ENCODE assay signal across 8 mouse cellular contexts in genomic region chr8:70658897-70659603, GRCm38 (mm10). TPM values are rescaled to one million over a fixed set of nuclear protein-coding genes. Genes with fewer than 3 reads are reported as not detected.
DNase-seq lines count a peak whose midpoint lies in the region; ATAC-seq and TF ChIP-seq lines count a peak whose summit lies in the region.

No protein-coding gene starts in this region.

- no peak for TF ChIP-seq EP300 in liver, postnatal 0 days (IDR thresholded peaks at IDR 0.05; ENCODE audit: low read depth)
- TF ChIP-seq EP300 in stomach, postnatal 0 days (optimal IDR thresholded peaks at IDR 0.05) = no peak

- peak; percentile 47 for ATAC-seq in heart, embryonic 15.5 days (replicated peaks; ENCODE audit: insufficient number of reproducible peaks, insufficient read depth, low FRiP score, low read depth)
- peak; percentile 14 for ATAC-seq in hindbrain, embryonic 12.5 days (ENCODE audit: low FRiP score)
- ATAC-seq in liver, postnatal 0 days = peak; percentile 80
- no peak for ATAC-seq in stomach, postnatal 0 days (ENCODE audit: low FRiP score, low TSS enrichment)

- H3K9ac ChIP-seq in heart, embryonic 15.5 days = peak overlapping the region; percentile 90
- peak overlapping the region; percentile 90 for H3K9ac ChIP-seq in hindbrain, embryonic 12.5 days
- peak overlapping the region; percentile 73 for H3K9ac ChIP-seq in liver, postnatal 0 days (replicated peaks)
- H3K9ac ChIP-seq in stomach, postnatal 0 days (ENCODE audit: low read length) = peak overlapping the region; percentile 79

- DNase-seq in heart, postnatal 36 days = no peak
- DNase-seq in MN1 (ENCODE audit: low spot score) = peak; percentile 31
- DNase-seq in liver, postnatal 0 days = no peak
- no peak for DNase-seq in stomach, postnatal 0 days (ENCODE audit: low spot score)
- no peak for DNase-seq in right cerebral cortex, postnatal 4 days
- DNase-seq in adrenal gland, postnatal 10 days = no peak

- WGBS in heart, embryonic 15.5 days = 1% methylated on average over 31 of the region's 31 CpGs
- WGBS in hindbrain, embryonic 12.5 days = 1% methylated on average over 31 of the region's 31 CpGs
- 1% methylated on average over 31 of the region's 31 CpGs for WGBS in liver, postnatal 0 days (ENCODE audit: insufficient replicate concordance)
- WGBS in stomach, postnatal 0 days = under 1% methylated on average over 31 of the region's 31 CpGs

- intact Hi-C loops in heart, postnatal 36 days (cut with DNase I) = no loop called here

- peak overlapping the region; percentile 83 for H3K4me3 ChIP-seq in heart, embryonic 15.5 days
- peak overlapping the region; percentile 82 for H3K4me3 ChIP-seq in hindbrain, embryonic 12.5 days
- H3K4me3 ChIP-seq in liver, postnatal 0 days (ENCODE audit: low read depth, low read length) = peak overlapping the region; percentile 78
- H3K4me3 ChIP-seq in stomach, postnatal 0 days (ENCODE audit: low read depth, low read length) = peak overlapping the region; percentile 70

- H3K27ac ChIP-seq in heart, embryonic 15.5 days = peak overlapping the region; percentile 88
- H3K27ac ChIP-seq in hindbrain, embryonic 12.5 days = peak overlapping the region; percentile 90
- peak overlapping the region; percentile 93 for H3K27ac ChIP-seq in liver, postnatal 0 days (ENCODE audit: low read depth)
- H3K27ac ChIP-seq in stomach, postnatal 0 days (replicated peaks) = peak overlapping the region; percentile 81

- TF ChIP-seq CTCF in liver, postnatal 0 days (IDR thresholded peaks at IDR 0.05; ENCODE audit: low read depth) = no peak
- TF ChIP-seq CTCF in stomach, postnatal 0 days (IDR thresholded peaks at IDR 0.05; ENCODE audit: low read depth) = no peak

- H3K36me3 ChIP-seq in heart, embryonic 15.5 days = peaks cover 28% of the 10 kb centered on the region
- peaks cover 5% of the 10 kb centered on the region for H3K36me3 ChIP-seq in hindbrain, embryonic 12.5 days
- peaks cover 14% of the 10 kb centered on the region for H3K36me3 ChIP-seq in liver, postnatal 0 days (replicated peaks; ENCODE audit: insufficient read depth, low read length)
- peaks cover 9% of the 10 kb centered on the region for H3K36me3 ChIP-seq in stomach, postnatal 0 days (ENCODE audit: control insufficient read depth, insufficient read depth, low read length)

- H3K27me3 ChIP-seq in heart, embryonic 15.5 days = no peaks in the 10 kb centered on the region
- H3K27me3 ChIP-seq in hindbrain, embryonic 12.5 days = no peaks in the 10 kb centered on the region
- H3K27me3 ChIP-seq in liver, postnatal 0 days (ENCODE audit: insufficient read depth, low read length) = no peaks in the 10 kb centered on the region
- H3K27me3 ChIP-seq in stomach, postnatal 0 days (ENCODE audit: control insufficient read depth, insufficient read depth, low read length) = no peaks in the 10 kb centered on the region

- H3K4me1 ChIP-seq in heart, embryonic 15.5 days (replicated peaks) = peaks cover 27% of the 10 kb centered on the region
- H3K4me1 ChIP-seq in hindbrain, embryonic 12.5 days = peaks cover 53% of the 10 kb centered on the region
- H3K4me1 ChIP-seq in liver, postnatal 0 days (ENCODE audit: insufficient read depth) = peaks cover 25% of the 10 kb centered on the region
- peaks cover 8% of the 10 kb centered on the region; the same call in 1 of the 2 replicates for H3K4me1 ChIP-seq in stomach, postnatal 0 days (replicated peaks; ENCODE audit: control insufficient read depth, insufficient read depth)

- no peaks in the 10 kb centered on the region for H3K9me3 ChIP-seq in heart, embryonic 15.5 days (replicated peaks)
- H3K9me3 ChIP-seq in hindbrain, embryonic 12.5 days (replicated peaks) = no peaks in the 10 kb centered on the region
- no peaks in the 10 kb centered on the region for H3K9me3 ChIP-seq in liver, postnatal 0 days (ENCODE audit: low read length)
- no peaks in the 10 kb centered on the region for H3K9me3 ChIP-seq in stomach, postnatal 0 days (ENCODE audit: control insufficient read depth, low read length)

- peak overlapping the region; percentile 96 for H3K4me2 ChIP-seq in heart, embryonic 15.5 days
- H3K4me2 ChIP-seq in hindbrain, embryonic 12.5 days (replicated peaks) = peak overlapping the region; percentile 74
- H3K4me2 ChIP-seq in liver, postnatal 0 days (ENCODE audit: low read depth, low read length) = peak overlapping the region; percentile 91
- H3K4me2 ChIP-seq in stomach, postnatal 0 days (replicated peaks; ENCODE audit: low read depth) = peak overlapping the region; percentile 78

RNA-seq across cellular contexts. Expression of gene Pgpep1, which starts 1.1 kb away (rescaled TPM):
- polyA plus RNA-seq in heart, embryonic 15.5 days (2015; fragmentation: Nextera tagmentation; extraction: Ambion mirVana) = 32.2 and 36.3 TPM in 2 replicates
- total RNA-seq in heart, postnatal 36 days (2021) = 10 to 100 TPM; 39.6 to 44.9 TPM
- polyA plus RNA-seq in hindbrain, embryonic 12.5 days (2016; fragmentation: Nextera tagmentation; extraction: Ambion mirVana) = 101 and 125 TPM in 2 replicates
- polyA plus RNA-seq in liver, postnatal 0 days (2015; fragmentation: Nextera tagmentation; extraction: Ambion mirVana) = 31.0 and 32.2 TPM in 2 replicates
- polyA plus RNA-seq in stomach, postnatal 0 days (2015; fragmentation: Nextera tagmentation; extraction: Ambion mirVana) = 23.3 and 25.2 TPM in 2 replicates
- total RNA-seq in adrenal gland, postnatal 10 days (2021) = 10 to 100 TPM; 65.7 to 80.6 TPM

RNA-seq across cellular contexts. Expression of gene Lsm4, which starts 14.0 kb away (rescaled TPM):
- polyA plus RNA-seq in heart, embryonic 15.5 days (2015; fragmentation: Nextera tagmentation; extraction: Ambion mirVana) = 256 and 281 TPM in 2 replicates
- total RNA-seq in heart, postnatal 36 days (2021) = 10 to 100 TPM; 64.0 to 66.8 TPM
- polyA plus RNA-seq in hindbrain, embryonic 12.5 days (2016; fragmentation: Nextera tagmentation; extraction: Ambion mirVana) = 227 and 231 TPM in 2 replicates
- polyA plus RNA-seq in liver, postnatal 0 days (2015; fragmentation: Nextera tagmentation; extraction: Ambion mirVana) = 98.5 and 103 TPM in 2 replicates
- 141 and 147 TPM in 2 replicates for polyA plus RNA-seq in stomach, postnatal 0 days (2015; fragmentation: Nextera tagmentation; extraction: Ambion mirVana)
- total RNA-seq in adrenal gland, postnatal 10 days (2021) = 10 to 100 TPM; 91.5 to 94.7 TPM

RNA-seq across cellular contexts. Expression of gene Gdf15, which starts 26.8 kb away (rescaled TPM):
- polyA plus RNA-seq in heart, embryonic 15.5 days (2015; fragmentation: Nextera tagmentation; extraction: Ambion mirVana) = 0.89 and 1.3 TPM in 2 replicates
- 1 to 10 TPM in 1 of 2 experiments, under 1 TPM in 1; 0.22 to 1.6 TPM for total RNA-seq in heart, postnatal 36 days (2021)
- 0.15 and 0.17 TPM in 2 replicates for polyA plus RNA-seq in hindbrain, embryonic 12.5 days (2016; fragmentation: Nextera tagmentation; extraction: Ambion mirVana)
- 2.1 and 2.3 TPM in 2 replicates for polyA plus RNA-seq in liver, postnatal 0 days (2015; fragmentation: Nextera tagmentation; extraction: Ambion mirVana)
- polyA plus RNA-seq in stomach, postnatal 0 days (2015; fragmentation: Nextera tagmentation; extraction: Ambion mirVana) = 0.30 and 0.33 TPM in 2 replicates
- 1 to 10 TPM in 1 of 2 experiments, under 1 TPM in 1; 0.79 to 1.7 TPM for total RNA-seq in adrenal gland, postnatal 10 days (2021)

RNA-seq across cellular contexts. Expression of gene Jund, which starts 39.7 kb away (rescaled TPM):
- 79.8 and 89.0 TPM in 2 replicates for polyA plus RNA-seq in heart, embryonic 15.5 days (2015; fragmentation: Nextera tagmentation; extraction: Ambion mirVana)
- total RNA-seq in heart, postnatal 36 days (2021) = 100 to 1,000 TPM; 124 to 138 TPM
- polyA plus RNA-seq in hindbrain, embryonic 12.5 days (2016; fragmentation: Nextera tagmentation; extraction: Ambion mirVana) = 186 and 217 TPM in 2 replicates
- polyA plus RNA-seq in liver, postnatal 0 days (2015; fragmentation: Nextera tagmentation; extraction: Ambion mirVana) = 19.6 and 38.4 TPM in 2 replicates
- 78.3 and 108 TPM in 2 replicates for polyA plus RNA-seq in stomach, postnatal 0 days (2015; fragmentation: Nextera tagmentation; extraction: Ambion mirVana)
- total RNA-seq in adrenal gland, postnatal 10 days (2021) = 100 to 1,000 TPM; 149 to 185 TPM

RNA-seq across cellular contexts. Expression of gene Lrrc25, which starts 43.1 kb away (rescaled TPM):
- 1.4 and 3.4 TPM in 2 replicates for polyA plus RNA-seq in heart, embryonic 15.5 days (2015; fragmentation: Nextera tagmentation; extraction: Ambion mirVana)
- 1 to 10 TPM; 1.9 to 3.0 TPM for total RNA-seq in heart, postnatal 36 days (2021)
- polyA plus RNA-seq in hindbrain, embryonic 12.5 days (2016; fragmentation: Nextera tagmentation; extraction: Ambion mirVana) = 0.79 and 1.1 TPM in 2 replicates
- polyA plus RNA-seq in liver, postnatal 0 days (2015; fragmentation: Nextera tagmentation; extraction: Ambion mirVana) = 9.8 and 10.4 TPM in 2 replicates
- 2.3 and 2.7 TPM in 2 replicates for polyA plus RNA-seq in stomach, postnatal 0 days (2015; fragmentation: Nextera tagmentation; extraction: Ambion mirVana)
- 1 to 10 TPM; 3.3 to 3.6 TPM for total RNA-seq in adrenal gland, postnatal 10 days (2021)
